Mouse (Mus musculus) myocyte (in vitro differentiated cells): ENCODE results near the gene Gja8.

Experiments used
- E2F4 ChIP-seq: IDR thresholded peaks from one replicate; pipeline ENCODE4 v1.6.1; 2011; ENCODE audit warnings: mild to moderate bottlenecking, control low read depth, moderate library complexity; ENCODE audit not compliant: insufficient read depth
- POLR2A ChIP-seq: IDR thresholded peaks from one replicate; pipeline ENCODE4 v1.6.1; 2011; ENCODE audit warnings: low read depth, mild to moderate bottlenecking, control low read depth, moderate library complexity; ENCODE audit not compliant: insufficient read length

DNA sequence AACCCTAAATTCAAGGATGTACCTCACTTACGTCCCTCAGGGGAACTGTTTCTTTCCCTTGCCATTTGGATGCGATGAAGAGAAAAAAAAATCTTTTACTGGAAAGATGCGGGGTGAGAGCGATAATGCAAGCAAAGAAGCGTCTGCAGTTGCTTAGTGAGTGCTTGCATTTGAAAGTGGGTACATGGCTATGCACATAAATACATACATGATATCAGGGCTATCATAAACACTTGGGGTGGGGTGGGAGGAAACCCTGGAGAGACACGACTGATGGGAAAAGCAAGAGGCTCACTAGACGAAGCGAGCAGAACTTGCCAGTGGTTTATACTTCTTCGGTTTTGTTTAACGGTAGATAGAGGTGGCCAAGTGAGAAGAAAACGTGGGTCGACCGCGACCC lies 21.4 kb downstream of the Gja8 start, which contains the start of gene Gja5:
- TF ChIP-seq POLR2A: no peak
- no peak for TF ChIP-seq E2F4
